Mouse (Mus musculus) bone marrow, adult 2 months (tissue): ENCODE results near the gene Tmem30a. TPM values are rescaled to one million over a fixed set of nuclear protein-coding genes. Genes with fewer than 3 reads are reported as not detected.

Experiments
- H3K27ac ChIP-seq: fragments of 200-500 bp; 2 replicates; pipeline ENCODE4 v1.5.1; 2012; ENCODE audit warnings: low read depth, mild to moderate bottlenecking, control low read depth, inconsistent platforms, low read length; ENCODE audit not compliant: control insufficient read depth, poor library complexity, insufficient read depth
- H3K4me1 ChIP-seq: fragments of 200-500 bp; 2 replicates; pipeline ENCODE4 v1.6.1; 2011; ENCODE audit warnings: low read length; ENCODE audit not compliant: control insufficient read depth, insufficient read depth
- H3K4me3 ChIP-seq: fragments of 200-500 bp; replicated peaks from 2 replicates; pipeline ENCODE3; 2011; ENCODE audit warnings: mild to moderate bottlenecking, low read depth, low read length, control low read depth; ENCODE audit not compliant: control insufficient read depth
- CTCF ChIP-seq: fragments of 200-500 bp; IDR thresholded peaks from 2 replicates; pipeline ENCODE4 v1.5.1; 2011; ENCODE audit warnings: low read length, control low read depth; ENCODE audit not compliant: control insufficient read depth, insufficient read depth
- POLR2A ChIP-seq: fragments of 200-500 bp; IDR thresholded peaks from 2 replicates; pipeline ENCODE4 v1.6.1; 2011; ENCODE audit warnings: low read depth, mild to moderate bottlenecking, control low read depth, low read length, borderline replicate concordance; ENCODE audit not compliant: control insufficient read depth
- WGBS: fragments of 180-500 bp; shearing (Covaris S2); methylation state at CpG from one replicate; pipeline ENCODE4 v1.1.7; 2018; 5-methylcytosine and 5-hydroxymethylcytosine counted together
- polyA plus RNA-seq: library from polyadenylated mRNA; stranded (reverse); fragments of >200 nt; gene quantifications from 2 replicates; pipeline ENCODE4 v1.2.4, GENCODE M21; 2011; ENCODE audit warnings: low replicate concordance; ENCODE audit not compliant: missing spikeins, insufficient read depth, insufficient read length

Gene Tmem30a
- polyA plus RNA-seq, 1 experiment, result 19.3 TPM

GRCm38 (mm10) chr9:79779354-79779753 is 14.0 kb downstream of the Tmem30a start:
- Histone ChIP-seq H3K27ac (no peak overlapping the region), H3K4me3 (no peak overlapping the region), H3K4me1 (no peaks in the 10 kb centered on the region)
- TF ChIP-seq POLR2A, result no peak
- WGBS, result 53% methylated on average over 2 of the region's 2 CpGs

- Histone ChIP-seq H3K27ac (no peak overlapping the region), H3K4me1 (no peaks in the 10 kb centered on the region; the same call in 1 of the 2 replicates), H3K4me3 (no peak overlapping the region)
- TF ChIP-seq POLR2A (no peak), CTCF (no peak)
- 85% methylated on average over 5 of the region's 5 CpGs for WGBS
Observed at GRCm38 (mm10) chr9:79766991-79767545, 26.2 kb downstream of the Tmem30a start.

- no peak for TF ChIP-seq CTCF
- no peaks in the 10 kb centered on the region; the same call in 1 of the 2 replicates for H3K4me1 ChIP-seq
- H3K4me3 ChIP-seq, result no peak overlapping the region
- H3K27ac ChIP-seq, result no peak overlapping the region
- WGBS, result 84% methylated on average over 4 of the region's 4 CpGs
Observed at GRCm38 (mm10) chr9:79765329-79765728, 28.0 kb downstream of the Tmem30a start.

- no peak overlapping the region for H3K4me3 ChIP-seq
- no peak overlapping the region for H3K27ac ChIP-seq
- TF ChIP-seq POLR2A (no peak), CTCF (no peak)
- no peaks in the 10 kb centered on the region; the same call in 1 of the 2 replicates for H3K4me1 ChIP-seq
- 39% methylated on average over 6 of the region's 6 CpGs for WGBS
Observed at GRCm38 (mm10) chr9:79762519-79762918, 30.8 kb downstream of the Tmem30a start.

GRCm38 (mm10) chr9:79760076-79760475 is 33.2 kb downstream of the Tmem30a start:
- 3% methylated on average over 14 of the region's 14 CpGs for WGBS
- peak overlapping the region; percentile 63 for H3K27ac ChIP-seq
- H3K4me1 ChIP-seq, result no peaks in the 10 kb centered on the region; the same call in 1 of the 2 replicates
- TF ChIP-seq CTCF (no peak), POLR2A (no peak)
- peak overlapping the region; percentile 93 for H3K4me3 ChIP-seq

- Histone ChIP-seq H3K27ac (peak within 1 kb of the TSS; percentile 67), H3K4me3 (peak within 1 kb of the TSS; percentile 93), H3K4me1 (no peaks in the 10 kb centered on the region; the same call in 1 of the 2 replicates)
- TF ChIP-seq CTCF (no peak), POLR2A (peak; percentile 80)
- under 1% methylated on average over 49 of the region's 49 CpGs for WGBS
Observed at GRCm38 (mm10) chr9:79759385-79760005, 33.8 kb downstream of the Tmem30a start, which contains the start of gene Cox7a2. TSS of gene Cox7a2 (minus strand) at chr9:79759878.

- H3K27ac ChIP-seq, result no peak overlapping the region
- no peaks in the 10 kb centered on the region; the same call in 1 of the 2 replicates for H3K4me1 ChIP-seq
- TF ChIP-seq POLR2A (no peak), CTCF (no peak)
- no peak overlapping the region for H3K4me3 ChIP-seq
- 68% methylated on average over 4 of the region's 4 CpGs for WGBS
Observed at GRCm38 (mm10) chr9:79755311-79755710, 38.0 kb downstream of the Tmem30a start.

- no peak overlapping the region for H3K27ac ChIP-seq
- TF ChIP-seq CTCF, result no peak
- TF ChIP-seq POLR2A, result no peak
- no peak overlapping the region for H3K4me3 ChIP-seq
- WGBS, result 84% methylated on average over 8 of the region's 8 CpGs
- H3K4me1 ChIP-seq, result no peaks in the 10 kb centered on the region
Observed at GRCm38 (mm10) chr9:79751846-79752245, 41.5 kb downstream of the Tmem30a start.
